Mouse (Mus musculus) thymus, adult 2 months (tissue): ENCODE results near the gene Mrgprf.

ENCODE experiments used
- CTCF ChIP-seq: fragments of 200-500 bp; IDR thresholded peaks from 2 replicates; pipeline ENCODE4 v1.5.1; 2012; ENCODE audit warnings: mild to moderate bottlenecking, control low read depth, low read length, moderate library complexity, borderline replicate concordance; ENCODE audit not compliant: control insufficient read depth, poor library complexity, insufficient read depth; ENCODE audit errors: extremely low read depth
- POLR2A ChIP-seq: fragments of 200-500 bp; IDR thresholded peaks from 2 replicates; pipeline ENCODE4 v1.6.1; 2012; ENCODE audit warnings: mild to moderate bottlenecking, low read length, control low read depth, moderate library complexity; ENCODE audit not compliant: control insufficient read depth, poor library complexity, insufficient read depth; ENCODE audit errors: extremely low read depth

- TF ChIP-seq CTCF: no peak
- TF ChIP-seq POLR2A: no peak
Observed at GRCm38 (mm10) chr7:145256092-145256491, 44.5 kb upstream of the Mrgprf start.
